Mouse (Mus musculus) erythroblast, embryonic 14.5 days (primary cell): Measurements from ENCODE around the gene Cldn14. TPM values are rescaled to one million over a fixed set of nuclear protein-coding genes. Genes with fewer than 3 reads are reported as not detected.

Experiments used
- H3K27me3 ChIP-seq: 2 replicates; pipeline ENCODE4 v1.6.1; 2012; ENCODE audit warnings: inconsistent platforms; ENCODE audit not compliant: control insufficient read depth
- H3K36me3 ChIP-seq: 2 replicates; pipeline ENCODE4 v1.6.1; 2012; ENCODE audit warnings: mild to moderate bottlenecking, inconsistent platforms; ENCODE audit not compliant: control insufficient read depth
- H3K4me1 ChIP-seq: 2 replicates; pipeline ENCODE4 v1.6.1; 2012; ENCODE audit warnings: inconsistent platforms; ENCODE audit not compliant: control insufficient read depth
- H3K4me3 ChIP-seq: replicated peaks from 2 replicates; pipeline ENCODE3; 2012; ENCODE audit warnings: moderate library complexity, mild to moderate bottlenecking, inconsistent platforms
- H3K9me3 ChIP-seq: 2 replicates; pipeline ENCODE4 v1.6.1; 2012; ENCODE audit warnings: low read length, inconsistent platforms, mixed read lengths; ENCODE audit not compliant: control insufficient read depth
- GATA1 ChIP-seq: IDR thresholded peaks from 2 replicates; pipeline ENCODE4 v1.6.1; 2012; ENCODE audit warnings: low read length, inconsistent platforms, mixed read lengths
- TAL1 ChIP-seq: IDR thresholded peaks from 3 replicates; pipeline ENCODE4 v1.6.1; 2012; ENCODE audit warnings: low read length, inconsistent platforms, mixed read lengths
- polyA plus RNA-seq: library from polyadenylated mRNA; stranded (reverse); fragments of >175 nt; gene quantifications from 2 replicates; pipeline ENCODE4 v1.2.3, GENCODE M21; 2012

The Cldn14 gene
- polyA plus RNA-seq, 1 experiment = 0.04 TPM

DNA sequence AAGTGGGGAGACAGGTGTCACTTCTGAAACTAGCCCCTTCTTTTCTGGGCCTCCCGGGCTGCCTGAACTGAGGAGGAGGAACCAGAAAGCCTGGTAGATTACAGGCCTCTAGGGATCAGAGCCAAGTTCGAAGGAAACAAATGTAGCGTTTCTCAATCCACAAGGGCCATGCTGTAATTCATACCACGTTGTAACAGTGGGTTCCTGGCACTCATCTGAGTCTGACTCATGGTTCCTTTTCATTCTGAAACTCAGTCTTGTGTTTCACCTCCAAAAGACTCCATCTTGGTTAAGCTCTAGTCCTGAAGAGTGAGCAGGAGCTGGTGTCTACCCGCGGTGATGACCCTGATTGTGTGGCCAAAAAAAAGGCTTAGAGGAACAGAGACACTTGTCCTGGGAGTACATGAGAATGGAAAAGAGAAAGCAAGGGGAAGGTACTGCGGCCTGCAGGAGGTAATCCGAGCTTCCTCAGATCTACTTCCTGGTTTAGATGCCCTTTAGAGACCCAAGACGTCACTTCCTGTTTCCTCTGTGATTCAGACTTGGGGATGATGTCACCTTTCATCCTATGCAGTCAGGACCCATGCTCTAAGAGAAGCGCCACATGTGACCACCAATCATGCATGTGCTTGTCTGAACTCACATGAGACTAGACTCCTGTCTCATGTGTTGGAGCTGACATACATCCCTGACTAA, 94.6 kb downstream of the Cldn14 start:
- no peak overlapping the region for H3K4me3 ChIP-seq

DNA sequence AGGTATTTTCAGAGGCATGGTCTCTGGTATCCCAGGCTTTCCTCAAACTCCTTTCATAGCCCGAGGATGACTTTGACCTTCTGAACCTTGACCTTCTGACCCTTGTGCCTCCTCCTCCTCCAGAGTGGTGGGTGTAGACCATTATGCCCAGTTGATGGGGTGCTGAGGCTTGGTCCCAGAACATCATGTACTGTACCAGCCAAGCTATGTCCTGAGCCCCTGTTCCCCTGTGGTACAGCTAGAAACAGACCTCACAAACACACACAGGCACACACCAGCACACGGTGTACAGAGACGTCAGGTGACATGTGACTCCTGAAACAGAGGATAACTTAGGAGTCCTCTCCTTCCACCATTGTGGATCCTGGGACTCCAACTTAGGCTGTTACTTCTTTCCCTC, 95.8 kb downstream of the Cldn14 start:
- Histone ChIP-seq H3K4me1 (peaks cover 9% of the 10 kb centered on the region), H3K27me3 (no peaks in the 10 kb centered on the region), H3K4me3 (no peak overlapping the region), H3K9me3 (no peaks in the 10 kb centered on the region), H3K36me3 (no peaks in the 10 kb centered on the region)
- TF ChIP-seq GATA1 (no peak), TAL1 (no peak)

More for the DNA sequence above, 94.6 kb downstream of the Cldn14 start:
- Histone ChIP-seq H3K36me3 (no peaks in the 10 kb centered on the region), H3K4me1 (peaks cover 17% of the 10 kb centered on the region), H3K9me3 (no peaks in the 10 kb centered on the region), H3K27me3 (no peaks in the 10 kb centered on the region)
- TF ChIP-seq GATA1 (no peak), TAL1 (no peak)

GRCm38 (mm10) chr16:93912158-93912557, 96.5 kb downstream of the Cldn14 start:
- H3K36me3 ChIP-seq = peaks cover 3% of the 10 kb centered on the region
- H3K9me3 ChIP-seq = no peaks in the 10 kb centered on the region
- peaks cover 8% of the 10 kb centered on the region for H3K4me1 ChIP-seq
- H3K27me3 ChIP-seq = no peaks in the 10 kb centered on the region
- no peak overlapping the region for H3K4me3 ChIP-seq
- TF ChIP-seq GATA1 (no peak), TAL1 (no peak)

DNA sequence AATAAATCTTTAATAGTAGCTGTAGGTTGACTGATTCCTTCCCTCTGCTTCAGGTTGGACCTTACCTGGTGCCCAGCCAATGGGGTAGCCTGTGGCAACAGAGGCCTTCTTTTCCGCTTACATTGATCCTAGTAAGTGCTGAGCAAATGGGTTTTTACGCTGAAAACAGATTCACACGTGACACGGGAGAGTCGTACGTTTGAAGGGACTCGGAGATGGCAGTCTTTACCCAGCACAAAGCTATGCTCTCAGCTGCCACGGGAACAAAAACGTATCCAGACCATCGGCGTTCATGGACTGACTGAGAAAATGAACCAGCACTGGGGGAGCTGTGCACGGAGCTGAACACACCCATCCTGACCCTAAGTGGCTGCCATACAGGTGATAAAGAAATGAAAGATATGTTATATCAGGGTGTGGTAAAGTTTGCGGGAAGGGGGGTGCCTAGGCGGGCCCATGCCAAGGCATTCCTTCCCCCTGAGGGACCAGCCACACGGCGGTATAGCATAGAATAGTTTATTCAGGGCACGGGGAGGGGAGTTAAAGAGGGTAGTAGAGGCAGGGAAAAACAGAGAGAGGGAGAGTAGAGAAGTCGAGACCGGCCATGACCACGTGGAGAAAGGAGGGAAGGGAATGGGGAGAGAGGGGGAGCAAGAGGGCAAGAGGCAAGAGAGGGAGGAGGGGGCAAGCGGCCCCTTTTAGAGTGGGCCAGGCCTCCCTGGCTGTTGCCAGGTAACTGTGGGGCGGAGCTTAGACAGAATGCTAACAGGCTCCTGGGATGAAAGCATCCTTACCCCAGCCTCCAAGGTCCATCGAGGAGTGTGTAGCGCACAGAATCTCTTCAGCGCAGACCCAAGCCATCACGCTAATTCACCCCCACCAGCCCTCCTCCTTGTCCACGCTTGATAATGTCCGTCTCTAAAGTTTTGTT, 97.6 kb downstream of the Cldn14 start:
- Histone ChIP-seq H3K4me3 (no peak overlapping the region), H3K27me3 (no peaks in the 10 kb centered on the region), H3K36me3 (peaks cover 15% of the 10 kb centered on the region), H3K4me1 (peaks cover 8% of the 10 kb centered on the region), H3K9me3 (no peaks in the 10 kb centered on the region)
- TF ChIP-seq GATA1 = no peak
- no peak for TF ChIP-seq TAL1

DNA sequence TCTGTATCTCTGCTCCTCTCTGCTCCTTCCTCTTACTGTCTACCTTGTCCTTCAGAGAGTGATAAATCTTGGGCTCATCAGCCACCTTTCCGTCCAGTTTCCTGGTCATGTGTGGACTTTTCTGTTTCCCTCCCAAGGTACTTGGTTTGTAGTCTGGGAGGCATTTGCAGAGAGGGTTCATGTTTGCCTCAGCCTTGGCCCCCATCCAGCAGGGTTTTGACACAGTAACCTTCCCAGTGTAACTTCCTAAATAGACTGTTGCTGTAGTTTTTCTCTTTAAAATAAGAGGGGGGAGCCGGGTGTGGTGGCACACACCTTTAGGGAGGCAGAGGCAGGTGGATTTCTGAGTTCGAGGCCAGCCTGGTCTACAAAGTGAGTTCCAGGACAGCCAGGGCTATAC, 98.7 kb downstream of the Cldn14 start:
- peaks cover 24% of the 10 kb centered on the region for H3K36me3 ChIP-seq
- no peak overlapping the region for H3K4me3 ChIP-seq
- peaks cover 8% of the 10 kb centered on the region for H3K4me1 ChIP-seq
- H3K9me3 ChIP-seq = no peaks in the 10 kb centered on the region
- no peaks in the 10 kb centered on the region for H3K27me3 ChIP-seq
- no peak for TF ChIP-seq TAL1
- no peak for TF ChIP-seq GATA1

- H3K27me3 ChIP-seq = no peaks in the 10 kb centered on the region
- H3K9me3 ChIP-seq = no peaks in the 10 kb centered on the region
- TF ChIP-seq TAL1 (no peak), GATA1 (no peak)
- H3K36me3 ChIP-seq = peaks cover 42% of the 10 kb centered on the region
- no peak overlapping the region for H3K4me3 ChIP-seq
- peaks cover 8% of the 10 kb centered on the region for H3K4me1 ChIP-seq
Measured at GRCm38 (mm10) chr16:93908196-93908595, 100.4 kb downstream of the Cldn14 start.

- no peaks in the 10 kb centered on the region for H3K9me3 ChIP-seq
- peaks cover 8% of the 10 kb centered on the region for H3K4me1 ChIP-seq
- no peaks in the 10 kb centered on the region for H3K27me3 ChIP-seq
- no peak overlapping the region for H3K4me3 ChIP-seq
- TF ChIP-seq TAL1 (no peak), GATA1 (no peak)
- H3K36me3 ChIP-seq = peaks cover 46% of the 10 kb centered on the region
Measured at GRCm38 (mm10) chr16:93907761-93908160, 100.9 kb downstream of the Cldn14 start.

- Histone ChIP-seq H3K9me3 (no peaks in the 10 kb centered on the region), H3K4me3 (no peak overlapping the region), H3K27me3 (no peaks in the 10 kb centered on the region), H3K36me3 (peaks cover 60% of the 10 kb centered on the region), H3K4me1 (peaks cover 8% of the 10 kb centered on the region)
- no peak for TF ChIP-seq GATA1
- TF ChIP-seq TAL1 = no peak
Measured at GRCm38 (mm10) chr16:93906156-93907014, 102.3 kb downstream of the Cldn14 start.

GRCm38 (mm10) chr16:93903027-93903426, 105.6 kb downstream of the Cldn14 start:
- H3K9me3 ChIP-seq = no peaks in the 10 kb centered on the region
- H3K4me3 ChIP-seq = no peak overlapping the region
- no peak for TF ChIP-seq TAL1
- TF ChIP-seq GATA1 = no peak
- no peaks in the 10 kb centered on the region for H3K27me3 ChIP-seq
- H3K4me1 ChIP-seq = no peaks in the 10 kb centered on the region
- peaks cover 89% of the 10 kb centered on the region for H3K36me3 ChIP-seq
